Mouse (Mus musculus) lung, postnatal 14 days (tissue): ENCODE measurements around the gene Cdh18.
A peak's percentile ranks its signal among the peaks of the same experiment; 100 is the strongest.
"Not testable (repeated sequence)": the region's sequence is repeated elsewhere in the genome, so short reads cannot be mapped to it uniquely, and the experiment has no call there.

Experiments
- DNase-seq: peaks from one replicate; pipeline ENCODE4 v3.0.0; 2021

Cdh18 gene

GRCm38 (mm10) chr15:22969424-22969823 lies 420.6 kb downstream of the Cdh18 start:
- no peak for DNase-seq

GRCm38 (mm10) chr15:22980136-22980535 lies 431.3 kb downstream of the Cdh18 start:
- no peak for DNase-seq

- DNase-seq = no peak
These were observed 435.8 kb downstream of the Cdh18 start for GRCm38 (mm10) chr15:22984647-22985046.

GRCm38 (mm10) chr15:23016680-23017079 lies 467.9 kb downstream of the Cdh18 start:
- no peak for DNase-seq

GRCm38 (mm10) chr15:23021151-23021550 lies 472.3 kb downstream of the Cdh18 start:
- DNase-seq = no peak

- DNase-seq = no peak
These were observed 473.8 kb downstream of the Cdh18 start for GRCm38 (mm10) chr15:23022635-23023034.

GRCm38 (mm10) chr15:23035551-23036207 lies 486.9 kb downstream of the Cdh18 start:
- no peak for DNase-seq

- DNase-seq = peak; percentile 40
These were observed 487.6 kb downstream of the Cdh18 start for GRCm38 (mm10) chr15:23036208-23037065.

GRCm38 (mm10) chr15:23037561-23037960 lies 488.7 kb downstream of the Cdh18 start:
- DNase-seq = no peak

GRCm38 (mm10) chr15:23046127-23046785 lies 497.4 kb downstream of the Cdh18 start:
- no peak for DNase-seq

GRCm38 (mm10) chr15:23052006-23052405 lies 503.2 kb downstream of the Cdh18 start:
- DNase-seq = no peak

GRCm38 (mm10) chr15:23085326-23085725 lies 536.5 kb downstream of the Cdh18 start:
- DNase-seq = not testable (repeated sequence)

GRCm38 (mm10) chr15:23087535-23087934 lies 538.7 kb downstream of the Cdh18 start:
- DNase-seq = no peak

GRCm38 (mm10) chr15:23096601-23097000 lies 547.8 kb downstream of the Cdh18 start:
- DNase-seq = no peak

- no peak for DNase-seq
These were observed 556.0 kb downstream of the Cdh18 start for GRCm38 (mm10) chr15:23104668-23105380.

- no peak for DNase-seq
These were observed 586.3 kb downstream of the Cdh18 start for GRCm38 (mm10) chr15:23134950-23135715.

- DNase-seq = no peak
These were observed 588.1 kb downstream of the Cdh18 start for GRCm38 (mm10) chr15:23136971-23137370.

GRCm38 (mm10) chr15:23142907-23143306 lies 594.1 kb downstream of the Cdh18 start:
- not testable (repeated sequence) for DNase-seq

- DNase-seq = no peak
These were observed 607.1 kb downstream of the Cdh18 start for GRCm38 (mm10) chr15:23155883-23156282.

GRCm38 (mm10) chr15:23164869-23165268 lies 616.0 kb downstream of the Cdh18 start:
- no peak for DNase-seq

GRCm38 (mm10) chr15:23174623-23175022 lies 625.8 kb downstream of the Cdh18 start:
- no peak for DNase-seq

- no peak for DNase-seq
These were observed 663.2 kb downstream of the Cdh18 start for GRCm38 (mm10) chr15:23212068-23212467.
